Mouse (Mus musculus): ENCODE data around the gene Ssh3. TPM values are rescaled to one million over a fixed set of nuclear protein-coding genes. Genes with fewer than 3 reads are reported as not detected.

The Ssh3 gene
- total RNA-seq, 1 experiment = 7.3 TPM

- Histone ChIP-seq H3K36me3 (ENCODE audit: control insufficient read depth, insufficient read depth, low read length, poor library complexity, severe bottlenecking) (no peaks in the 10 kb centered on the region), H3K4me1 (ENCODE audit: control insufficient read depth in 2 of 2, insufficient read depth in 2 of 2, low read length in 2 of 2, poor library complexity in 1 of 2) (peaks cover 2 to 9% of the 10 kb centered on the region in 2 experiments; a peak in 1 of 4 replicates), H3K27ac (ENCODE audit: insufficient read depth, low read depth, low read length, poor library complexity, severe bottlenecking) (no peak overlapping the region), H3K4me3 (ENCODE audit: insufficient read depth in 1 of 2, low read depth in 1 of 2, low read length in 2 of 2, poor library complexity in 1 of 2, severe bottlenecking in 1 of 2) (no peak overlapping the region), H3K9me3 (ENCODE audit: control insufficient read depth, insufficient read depth, low read depth, low read length) (no peaks in the 10 kb centered on the region), H3K9ac (ENCODE audit: insufficient read depth, low read depth, low read length, poor library complexity, severe bottlenecking) (no peak overlapping the region)
- peak; percentile 84 for DNase-seq (ENCODE audit: low read depth, low spot score)
- TF ChIP-seq HCFC1 (IDR thresholded peaks at IDR 0.05; ENCODE audit: borderline replicate concordance, insufficient read depth, low read length) (no peak), ZC3H11A (IDR thresholded peaks at IDR 0.05; ENCODE audit: borderline replicate concordance, low read depth, low read length) (peak; percentile 92)
- in situ Hi-C loops (cut with MboI; ENCODE audit: low sequenced_read_pairs in 2 of 2, unreplicated experiment in 2 of 2) = no loop called here
Measured at GRCm38 (mm10) chr19:4227894-4228678, 40.9 kb downstream of the Ssh3 start.

- Histone ChIP-seq H3K4me3 (ENCODE audit: insufficient read depth in 1 of 2, low read depth in 1 of 2, low read length in 2 of 2, poor library complexity in 1 of 2, severe bottlenecking in 1 of 2) (no peak overlapping the region), H3K9ac (ENCODE audit: insufficient read depth, low read depth, low read length, poor library complexity, severe bottlenecking) (no peak overlapping the region), H3K9me3 (ENCODE audit: control insufficient read depth, insufficient read depth, low read depth, low read length) (no peaks in the 10 kb centered on the region), H3K27ac (ENCODE audit: insufficient read depth, low read depth, low read length, poor library complexity, severe bottlenecking) (no peak overlapping the region), H3K36me3 (ENCODE audit: control insufficient read depth, insufficient read depth, low read length, poor library complexity, severe bottlenecking) (no peaks in the 10 kb centered on the region), H3K4me1 (ENCODE audit: control insufficient read depth in 2 of 2, insufficient read depth in 2 of 2, low read length in 2 of 2, poor library complexity in 1 of 2) (peaks cover 2 to 9% of the 10 kb centered on the region in 2 experiments; a peak in 1 of 4 replicates)
- no peak for DNase-seq (ENCODE audit: low read depth, low spot score)
- no peak for TF ChIP-seq ZC3H11A (IDR thresholded peaks at IDR 0.05; ENCODE audit: borderline replicate concordance, low read depth, low read length)
- no peak for TF ChIP-seq ZNF384 (IDR thresholded peaks at IDR 0.05; ENCODE audit: low read depth, low read length)
- no peak for TF ChIP-seq HCFC1 (IDR thresholded peaks at IDR 0.05; ENCODE audit: borderline replicate concordance, insufficient read depth, low read length)
- no peak for TF ChIP-seq MAFK (IDR thresholded peaks at IDR 0.05; ENCODE audit: insufficient read depth, low read depth, low read length)
- TF ChIP-seq CHD2 (IDR thresholded peaks at IDR 0.05; ENCODE audit: low read depth, low read length) = no peak
- in situ Hi-C loops (cut with MboI; ENCODE audit: low sequenced_read_pairs in 2 of 2, unreplicated experiment in 2 of 2) = no loop called here
Measured at GRCm38 (mm10) chr19:4227446-4227845, 41.5 kb downstream of the Ssh3 start.

- TF ChIP-seq ZNF384 (IDR thresholded peaks at IDR 0.05; ENCODE audit: low read depth, low read length) (no peak), MAFK (IDR thresholded peaks at IDR 0.05; ENCODE audit: insufficient read depth, low read depth, low read length) (no peak), ZC3H11A (IDR thresholded peaks at IDR 0.05; ENCODE audit: borderline replicate concordance, low read depth, low read length) (no peak), HCFC1 (IDR thresholded peaks at IDR 0.05; ENCODE audit: borderline replicate concordance, insufficient read depth, low read length) (no peak), CHD2 (IDR thresholded peaks at IDR 0.05; ENCODE audit: low read depth, low read length) (no peak)
- H3K9ac ChIP-seq (ENCODE audit: insufficient read depth, low read depth, low read length, poor library complexity, severe bottlenecking) = no peak overlapping the region
- DNase-seq (ENCODE audit: low read depth, low spot score) = no peak
- H3K4me1 ChIP-seq (ENCODE audit: control insufficient read depth in 2 of 2, insufficient read depth in 2 of 2, low read length in 2 of 2, poor library complexity in 1 of 2) = peaks cover 0 to 9% of the 10 kb centered on the region in 2 experiments; a peak in 1 of 4 replicates
- H3K4me3 ChIP-seq (ENCODE audit: insufficient read depth in 1 of 2, low read depth in 1 of 2, low read length in 2 of 2, poor library complexity in 1 of 2, severe bottlenecking in 1 of 2) = no peak overlapping the region
- no peaks in the 10 kb centered on the region for H3K36me3 ChIP-seq (ENCODE audit: control insufficient read depth, insufficient read depth, low read length, poor library complexity, severe bottlenecking)
- no peaks in the 10 kb centered on the region for H3K9me3 ChIP-seq (ENCODE audit: control insufficient read depth, insufficient read depth, low read depth, low read length)
- no peak overlapping the region; the same call in 1 of the 2 replicates for H3K27ac ChIP-seq (ENCODE audit: insufficient read depth, low read depth, low read length, poor library complexity, severe bottlenecking)
- in situ Hi-C loops (cut with MboI; ENCODE audit: low sequenced_read_pairs in 2 of 2, unreplicated experiment in 2 of 2) = no loop called here
Measured at GRCm38 (mm10) chr19:4226779-4227178, 42.2 kb downstream of the Ssh3 start.

GRCm38 (mm10) chr19:4222165-4222564, 46.8 kb downstream of the Ssh3 start:
- no peak overlapping the region for H3K9ac ChIP-seq (ENCODE audit: insufficient read depth, low read depth, low read length, poor library complexity, severe bottlenecking)
- peaks cover 0 to 8% of the 10 kb centered on the region in 2 experiments; a peak in 3 of 4 replicates for H3K4me1 ChIP-seq (ENCODE audit: control insufficient read depth in 2 of 2, insufficient read depth in 2 of 2, low read length in 2 of 2, poor library complexity in 1 of 2)
- H3K4me3 ChIP-seq (ENCODE audit: insufficient read depth in 1 of 2, low read depth in 1 of 2, low read length in 2 of 2, poor library complexity in 1 of 2, severe bottlenecking in 1 of 2) = no peak overlapping the region
- DNase-seq (ENCODE audit: low read depth, low spot score) = no peak
- TF ChIP-seq CHD2 (IDR thresholded peaks at IDR 0.05; ENCODE audit: low read depth, low read length) (no peak), ZC3H11A (IDR thresholded peaks at IDR 0.05; ENCODE audit: borderline replicate concordance, low read depth, low read length) (no peak), ZNF384 (IDR thresholded peaks at IDR 0.05; ENCODE audit: low read depth, low read length) (no peak), MAFK (IDR thresholded peaks at IDR 0.05; ENCODE audit: insufficient read depth, low read depth, low read length) (no peak), HCFC1 (IDR thresholded peaks at IDR 0.05; ENCODE audit: borderline replicate concordance, insufficient read depth, low read length) (no peak)
- no peaks in the 10 kb centered on the region for H3K36me3 ChIP-seq (ENCODE audit: control insufficient read depth, insufficient read depth, low read length, poor library complexity, severe bottlenecking)
- H3K27ac ChIP-seq (ENCODE audit: insufficient read depth, low read depth, low read length, poor library complexity, severe bottlenecking) = no peak overlapping the region
- H3K9me3 ChIP-seq (ENCODE audit: control insufficient read depth, insufficient read depth, low read depth, low read length) = no peaks in the 10 kb centered on the region
- in situ Hi-C loops (cut with MboI; ENCODE audit: low sequenced_read_pairs in 2 of 2, unreplicated experiment in 2 of 2) = no loop called here
